In genomic region chr6:24590282-24590681, GRCm38 (mm10) we compare ENCODE assay signal across 23 mouse cellular contexts. TPM values are rescaled to one million over a fixed set of nuclear protein-coding genes. Genes with fewer than 3 reads are reported as not detected.
A peak's percentile ranks its signal among the peaks of the same experiment; 100 is the strongest.
DNase-seq lines count a peak whose midpoint lies in the region; ATAC-seq and TF ChIP-seq lines count a peak whose summit lies in the region.
"Had no signal": no experiment of that assay in that cellular context is flagged by ENCODE, and none has a peak within 500 bp of the region (broad histone marks: within the 10 kb centered on the region; RNA-seq: fewer than 3 reads in every experiment).

No protein-coding gene starts in this region.

- peak overlapping the region; percentile 43; the same call in 1 of the 2 replicates for H3K9ac ChIP-seq in heart, embryonic 16.5 days (ENCODE audit: low read length)
- H3K9ac ChIP-seq in midbrain, embryonic 11.5 days (ENCODE audit: low read length), result no peak overlapping the region
- H3K9ac ChIP-seq in midbrain, embryonic 16.5 days (ENCODE audit: low read depth, low read length), result no peak overlapping the region
- H3K9ac ChIP-seq in stomach, postnatal 0 days (ENCODE audit: low read length), result no peak overlapping the region
- H3K9ac ChIP-seq: embryonic facial prominence, embryonic 12.5 days; forebrain, embryonic 13.5 days; forebrain, postnatal 0 days; heart, embryonic 12.5 days; hindbrain, embryonic 14.5 days; intestine, embryonic 15.5 days had no signal

- 77% methylated on average over 5 of the region's 5 CpGs for WGBS in heart, embryonic 10.5 days
- 79% methylated on average over 5 of the region's 5 CpGs for WGBS in heart, embryonic 16.5 days
- WGBS in midbrain, embryonic 11.5 days, result 87% methylated on average over 5 of the region's 5 CpGs
- 75% methylated on average over 5 of the region's 5 CpGs for WGBS in midbrain, embryonic 16.5 days
- WGBS in stomach, postnatal 0 days, result 93% methylated on average over 5 of the region's 5 CpGs

- H3K4me3 ChIP-seq in heart, embryonic 10.5 days, result no peak overlapping the region
- no peak overlapping the region for H3K4me3 ChIP-seq in heart, embryonic 16.5 days (ENCODE audit: low read length)
- no peak overlapping the region for H3K4me3 ChIP-seq in midbrain, embryonic 11.5 days (ENCODE audit: low read depth, low read length)
- H3K4me3 ChIP-seq in midbrain, embryonic 16.5 days (ENCODE audit: low read depth, low read length), result no peak overlapping the region
- no peak overlapping the region for H3K4me3 ChIP-seq in stomach, postnatal 0 days (ENCODE audit: low read depth, low read length)
- H3K4me3 ChIP-seq: embryonic facial prominence, embryonic 12.5 days; forebrain, embryonic 13.5 days; heart, embryonic 12.5 days; intestine, embryonic 15.5 days had no signal

- intact Hi-C loops in heart, postnatal 10 days (cut with DNase I), result no loop called here
- intact Hi-C loops in heart, postnatal 25 days (cut with DNase I), result no loop called here

- TF ChIP-seq CTCF in stomach, postnatal 0 days (IDR thresholded peaks at IDR 0.05; ENCODE audit: low read depth), result no peak

- no peaks in the 10 kb centered on the region for H3K9me3 ChIP-seq in heart, embryonic 10.5 days
- no peaks in the 10 kb centered on the region for H3K9me3 ChIP-seq in heart, embryonic 16.5 days (replicated peaks; ENCODE audit: control insufficient read depth, low read length)
- H3K9me3 ChIP-seq in midbrain, embryonic 11.5 days (ENCODE audit: control insufficient read depth, low read length), result no peaks in the 10 kb centered on the region
- H3K9me3 ChIP-seq in midbrain, embryonic 16.5 days (replicated peaks; ENCODE audit: control insufficient read depth, low read length, poor library complexity, severe bottlenecking), result no peaks in the 10 kb centered on the region
- no peaks in the 10 kb centered on the region for H3K9me3 ChIP-seq in stomach, postnatal 0 days (ENCODE audit: control insufficient read depth, low read length)
- H3K9me3 ChIP-seq: embryonic facial prominence, embryonic 12.5 days; forebrain, embryonic 13.5 days; heart, embryonic 12.5 days; intestine, embryonic 15.5 days had no signal

- H3K4me2 ChIP-seq in heart, embryonic 16.5 days (ENCODE audit: low read depth, low read length), result no peak overlapping the region
- H3K4me2 ChIP-seq in midbrain, embryonic 11.5 days, result no peak overlapping the region
- H3K4me2 ChIP-seq in midbrain, embryonic 16.5 days (ENCODE audit: low read length), result no peak overlapping the region
- H3K4me2 ChIP-seq in stomach, postnatal 0 days (replicated peaks; ENCODE audit: low read depth), result no peak overlapping the region
- H3K4me2 ChIP-seq: embryonic facial prominence, embryonic 12.5 days; forebrain, embryonic 13.5 days; heart, embryonic 12.5 days; hindbrain, embryonic 14.5 days; intestine, embryonic 15.5 days had no signal

- no peak for ATAC-seq in heart, embryonic 16.5 days (replicated peaks; ENCODE audit: extremely low read depth, insufficient read depth, low FRiP score)
- ATAC-seq in midbrain, embryonic 11.5 days (ENCODE audit: low FRiP score), result no peak
- no peak for ATAC-seq in midbrain, embryonic 16.5 days
- ATAC-seq in stomach, postnatal 0 days (ENCODE audit: low FRiP score, low TSS enrichment), result no peak
- ATAC-seq: forebrain, embryonic 13.5 days; forebrain, postnatal 0 days; intestine, embryonic 15.5 days had no signal

- H3K27me3 ChIP-seq in heart, embryonic 10.5 days (ENCODE audit: insufficient read depth, poor library complexity, severe bottlenecking), result no peaks in the 10 kb centered on the region
- no peaks in the 10 kb centered on the region for H3K27me3 ChIP-seq in heart, embryonic 16.5 days (ENCODE audit: control insufficient read depth, insufficient read depth, low read length)
- no peaks in the 10 kb centered on the region for H3K27me3 ChIP-seq in midbrain, embryonic 11.5 days (ENCODE audit: control insufficient read depth, insufficient read depth, low read length)
- H3K27me3 ChIP-seq in midbrain, embryonic 16.5 days (ENCODE audit: control insufficient read depth, insufficient read depth, low read depth, low read length), result no peaks in the 10 kb centered on the region
- H3K27me3 ChIP-seq in stomach, postnatal 0 days (ENCODE audit: control insufficient read depth, insufficient read depth, low read length), result no peaks in the 10 kb centered on the region
- H3K27me3 ChIP-seq: embryonic facial prominence, embryonic 12.5 days; forebrain, embryonic 13.5 days; heart, embryonic 12.5 days; intestine, embryonic 15.5 days had no signal

- no peak for TF ChIP-seq EP300 in stomach, postnatal 0 days (optimal IDR thresholded peaks at IDR 0.05)

- H3K27ac ChIP-seq in heart, embryonic 10.5 days, result peak overlapping the region; percentile 75
- H3K27ac ChIP-seq in heart, embryonic 16.5 days (ENCODE audit: low read length), result peak overlapping the region; percentile 39; the same call in 1 of the 2 replicates
- no peak overlapping the region for H3K27ac ChIP-seq in midbrain, embryonic 11.5 days (ENCODE audit: low read depth, low read length)
- H3K27ac ChIP-seq in midbrain, embryonic 16.5 days (ENCODE audit: low read length), result no peak overlapping the region
- H3K27ac ChIP-seq in stomach, postnatal 0 days (replicated peaks), result no peak overlapping the region
- H3K27ac ChIP-seq: embryonic facial prominence, embryonic 12.5 days; forebrain, embryonic 13.5 days; hindbrain, embryonic 14.5 days; intestine, embryonic 15.5 days had no signal

- H3K36me3 ChIP-seq in heart, embryonic 10.5 days, result no peaks in the 10 kb centered on the region
- H3K36me3 ChIP-seq in heart, embryonic 16.5 days (ENCODE audit: control insufficient read depth, insufficient read depth), result no peaks in the 10 kb centered on the region
- H3K36me3 ChIP-seq in midbrain, embryonic 11.5 days (ENCODE audit: control insufficient read depth, insufficient read depth, low read length), result no peaks in the 10 kb centered on the region
- H3K36me3 ChIP-seq in midbrain, embryonic 16.5 days (ENCODE audit: control insufficient read depth, insufficient read depth, low read length), result no peaks in the 10 kb centered on the region
- no peaks in the 10 kb centered on the region for H3K36me3 ChIP-seq in stomach, postnatal 0 days (ENCODE audit: control insufficient read depth, insufficient read depth, low read length)
- H3K36me3 ChIP-seq: embryonic facial prominence, embryonic 12.5 days; heart, embryonic 12.5 days; intestine, embryonic 15.5 days had no signal

- no peak for DNase-seq in heart, embryonic 10.5 days (ENCODE audit: low spot score)
- no peak for DNase-seq in heart, postnatal 10 days
- DNase-seq in heart, postnatal 25 days (ENCODE audit: low spot score), result no peak
- peak; percentile 69 for DNase-seq in midbrain, embryonic 11.5 days (ENCODE audit: low spot score, missing footprints)
- DNase-seq in stomach, postnatal 0 days (ENCODE audit: low spot score), result no peak
- DNase-seq: adrenal gland, postnatal 10 days; cerebellum, adult 11 months; cerebellum, adult 8-10 months; cerebellum, postnatal 14 days; embryo, embryonic 11 days; forebrain, postnatal 0 days; gastrocnemius, postnatal 14 days had no signal

- H3K4me1 ChIP-seq in heart, embryonic 10.5 days, result peaks cover 38% of the 10 kb centered on the region
- peaks cover 21% of the 10 kb centered on the region for H3K4me1 ChIP-seq in heart, embryonic 16.5 days (ENCODE audit: control insufficient read depth, insufficient read depth, low read length)
- H3K4me1 ChIP-seq in midbrain, embryonic 11.5 days (ENCODE audit: control insufficient read depth, insufficient read depth, low read length), result no peaks in the 10 kb centered on the region
- H3K4me1 ChIP-seq in midbrain, embryonic 16.5 days (ENCODE audit: control insufficient read depth, insufficient read depth, low read length), result no peaks in the 10 kb centered on the region; the same call in 1 of the 2 replicates
- H3K4me1 ChIP-seq in stomach, postnatal 0 days (replicated peaks; ENCODE audit: control insufficient read depth, insufficient read depth), result no peaks in the 10 kb centered on the region
- H3K4me1 ChIP-seq: forebrain, embryonic 13.5 days; intestine, embryonic 15.5 days had no signal

RNA-seq across cellular contexts. Expression of gene Lmod2, which starts 7.3 kb away (rescaled TPM):
- 19.9 and 36.7 TPM in 2 replicates for polyA plus RNA-seq in heart, embryonic 10.5 days (2016; fragmentation: Nextera tagmentation; extraction: Ambion mirVana)
- total RNA-seq in heart, postnatal 10 days (2021), result 100 to 1,000 TPM; 278 to 346 TPM
- 49.6 and 52.6 TPM in 2 replicates for polyA plus RNA-seq in heart, embryonic 16.5 days (2015; fragmentation: Nextera tagmentation; extraction: Ambion mirVana)
- total RNA-seq in heart, postnatal 25 days (2021), result 100 to 1,000 TPM; 681 to 701 TPM
- polyA plus RNA-seq in midbrain, embryonic 11.5 days (2014; fragmentation: Nextera tagmentation; extraction: Ambion mirVana), result not detected in 2 replicates
- polyA plus RNA-seq in midbrain, embryonic 16.5 days (2015; fragmentation: Nextera tagmentation; extraction: Ambion mirVana), result not detected in 2 replicates
- polyA plus RNA-seq in stomach, postnatal 0 days (2015; fragmentation: Nextera tagmentation; extraction: Ambion mirVana), result 0.10 TPM in 1 of 2 replicates, not detected in the other
- total RNA-seq: common myeloid progenitor, adult 5-6 weeks; forebrain, postnatal 0 days; hematopoietic stem cell, adult 5-6 weeks; MEL had no signal
- polyA plus RNA-seq: brain, embryonic 14.5 days; forebrain, embryonic 13.5 days; forebrain, postnatal 0 days; hindbrain, embryonic 14.5 days; intestine, embryonic 15.5 days had no signal

Comparison
In these comparisons a context has a peak if more than half of its experiments do, and no peak if none do; other contexts are left out.
1. H3K27ac ChIP-seq: peak in heart, embryonic 10.5 days (single experiment) and heart, embryonic 16.5 days (single experiment); none in midbrain, embryonic 11.5 days (single experiment), midbrain, embryonic 16.5 days (single experiment) and stomach, postnatal 0 days (single experiment).
2. RNA of gene Lmod2, which starts 7.3 kb away (polyA plus RNA-seq): 49.6 to 52.6 TPM in heart, embryonic 16.5 days and 19.9 to 36.7 TPM in heart, embryonic 10.5 days; not detected in midbrain, embryonic 11.5 days, not detected in midbrain, embryonic 16.5 days and 0.10 TPM in stomach, postnatal 0 days; every median in the first group is over 10 times any median in the second.